Mouse (Mus musculus): ENCODE results near the gene Wwox.

Wwox gene

DNA sequence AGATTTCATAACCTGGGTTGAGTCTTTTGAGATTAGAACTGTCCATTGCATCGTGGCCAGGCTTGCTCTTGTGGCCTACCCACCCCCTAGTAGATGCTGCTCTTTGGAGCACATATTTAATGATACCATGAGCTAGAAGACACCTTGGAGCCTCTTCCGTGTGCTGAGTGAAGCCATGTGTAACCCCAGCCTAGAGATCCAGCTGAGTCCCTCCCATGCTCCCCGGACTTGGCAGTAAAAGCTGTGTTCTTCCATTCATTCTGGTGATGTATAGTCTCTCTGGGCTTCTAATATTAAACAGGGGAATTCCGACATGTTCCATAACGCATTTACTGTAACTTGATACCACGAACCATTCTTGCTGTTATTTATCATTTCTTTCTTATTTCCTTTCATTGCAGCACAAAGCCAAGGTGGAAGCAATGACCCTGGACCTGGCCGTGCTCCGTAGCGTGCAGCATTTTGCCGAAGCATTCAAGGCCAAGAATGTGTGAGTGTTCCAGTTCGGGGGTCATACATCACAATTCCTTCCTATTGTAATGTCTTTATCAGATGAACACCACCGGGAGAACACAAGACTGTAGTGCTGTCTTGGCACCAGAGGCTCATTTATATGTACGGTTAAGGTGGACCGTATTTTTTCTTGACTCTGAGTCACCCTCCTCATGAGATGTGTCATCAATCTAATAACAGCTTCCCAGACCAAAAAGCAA lies 240.1 kb downstream of the Wwox start:
- no peak for TF ChIP-seq GATA4 (IDR thresholded peaks at IDR 0.05; ENCODE audit: insufficient replicate concordance, low read length)

DNA sequence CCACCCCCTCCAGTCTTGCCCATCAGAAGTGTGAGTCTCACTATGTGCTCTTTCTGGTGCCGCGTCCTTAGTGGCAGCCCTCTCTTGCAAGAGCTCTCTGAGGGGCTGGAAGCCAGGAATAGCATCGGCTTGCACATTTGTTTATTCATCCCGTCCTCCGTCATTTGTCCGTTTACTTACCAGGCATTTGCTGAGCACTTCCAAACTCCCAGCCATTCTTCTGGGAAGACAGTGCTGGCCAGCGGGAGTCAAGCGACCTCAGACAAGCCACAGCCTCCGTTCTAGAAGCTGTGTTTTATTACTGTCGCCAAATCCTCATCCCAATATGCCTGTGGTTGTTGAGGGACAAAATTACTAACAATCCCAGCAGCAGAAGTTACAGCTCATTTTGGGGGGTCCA lies 241.7 kb downstream of the Wwox start:
- no peak for TF ChIP-seq GATA4 (IDR thresholded peaks at IDR 0.05; ENCODE audit: insufficient replicate concordance, low read length)

GRCm38 (mm10) chr8:114682166-114682565 lies 242.7 kb downstream of the Wwox start:
- no peak for TF ChIP-seq GATA4 (IDR thresholded peaks at IDR 0.05; ENCODE audit: insufficient replicate concordance, low read length)

DNA sequence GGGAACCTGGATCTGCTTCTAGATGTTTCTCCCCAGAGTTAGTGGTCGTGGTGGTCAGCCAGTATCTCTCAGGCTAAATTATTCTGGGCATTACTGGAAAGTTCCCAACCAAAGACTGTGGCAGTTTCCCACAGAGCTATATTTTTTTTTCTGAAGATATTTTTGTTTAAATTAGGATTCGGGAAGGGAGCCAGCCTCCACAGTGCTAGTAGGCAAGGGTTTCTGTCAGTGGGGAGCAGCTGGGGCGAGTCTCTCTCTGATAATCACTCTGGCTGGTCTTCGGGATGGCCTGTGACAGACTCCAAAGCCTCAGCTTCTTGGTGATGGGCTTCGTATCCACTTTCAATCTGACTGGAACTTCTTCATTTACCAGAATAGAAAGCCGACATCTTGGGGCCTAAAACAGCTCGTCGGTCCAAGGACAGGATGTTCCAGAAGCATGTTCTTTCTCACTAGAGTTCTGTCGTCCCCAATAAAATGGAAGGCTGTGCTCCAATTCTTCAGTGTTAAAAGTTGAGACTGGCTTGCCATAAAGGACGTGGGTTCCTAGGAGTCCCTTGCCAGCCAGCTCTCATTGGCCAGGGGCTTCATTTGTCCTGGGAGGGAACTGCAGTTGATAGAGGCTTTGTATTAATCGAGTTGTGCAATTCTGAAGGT lies 244.7 kb downstream of the Wwox start:
- no peak for TF ChIP-seq GATA4 (IDR thresholded peaks at IDR 0.05; ENCODE audit: insufficient replicate concordance, low read length)

GRCm38 (mm10) chr8:114686462-114686861 lies 247.0 kb downstream of the Wwox start:
- TF ChIP-seq GATA4 (IDR thresholded peaks at IDR 0.05; ENCODE audit: insufficient replicate concordance, low read length): no peak

DNA sequence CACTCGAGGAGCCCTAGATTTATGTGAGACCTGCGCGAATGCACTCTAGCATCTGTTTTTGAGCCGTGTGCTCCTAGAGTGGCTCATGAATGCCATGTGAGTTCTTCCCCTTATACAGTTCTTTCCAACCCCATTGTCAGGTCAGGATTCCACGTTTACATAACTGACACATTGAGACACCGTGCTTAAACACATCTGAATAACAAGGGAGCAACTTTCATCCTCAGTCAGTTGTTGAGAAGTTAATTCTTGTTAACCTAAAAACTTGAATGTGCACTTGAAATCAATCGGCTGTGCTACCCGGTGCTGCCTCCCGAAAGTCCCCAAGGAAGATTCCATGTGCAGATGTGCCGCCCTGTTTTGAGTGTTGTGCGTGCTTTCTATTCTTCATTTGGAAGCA lies 249.3 kb downstream of the Wwox start:
- TF ChIP-seq GATA4 (IDR thresholded peaks at IDR 0.05; ENCODE audit: insufficient replicate concordance, low read length): no peak

GRCm38 (mm10) chr8:114694566-114695198 lies 255.2 kb downstream of the Wwox start:
- no peak for TF ChIP-seq GATA4 (IDR thresholded peaks at IDR 0.05; ENCODE audit: insufficient replicate concordance, low read length)

DNA sequence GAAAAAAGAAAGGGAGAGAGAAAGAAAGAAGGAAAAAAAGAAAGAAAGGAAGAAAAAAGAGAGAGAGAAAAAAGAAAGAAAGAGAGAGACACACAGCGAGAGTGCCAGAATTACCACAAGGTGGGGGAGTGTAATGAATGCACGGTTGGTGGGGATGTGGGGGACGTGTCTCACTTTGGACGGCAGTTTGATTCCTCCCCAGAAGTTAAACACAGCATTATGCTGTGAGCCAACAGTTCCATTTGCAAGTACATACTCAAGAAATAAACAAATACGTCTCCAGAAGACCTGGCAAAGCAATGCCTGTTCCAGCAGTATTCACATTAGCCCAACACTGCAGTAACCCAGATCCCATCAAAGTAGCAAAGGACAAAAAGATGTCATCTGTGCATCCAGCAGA lies 264.1 kb downstream of the Wwox start:
- TF ChIP-seq GATA4 (IDR thresholded peaks at IDR 0.05; ENCODE audit: insufficient replicate concordance, low read length): no peak

DNA sequence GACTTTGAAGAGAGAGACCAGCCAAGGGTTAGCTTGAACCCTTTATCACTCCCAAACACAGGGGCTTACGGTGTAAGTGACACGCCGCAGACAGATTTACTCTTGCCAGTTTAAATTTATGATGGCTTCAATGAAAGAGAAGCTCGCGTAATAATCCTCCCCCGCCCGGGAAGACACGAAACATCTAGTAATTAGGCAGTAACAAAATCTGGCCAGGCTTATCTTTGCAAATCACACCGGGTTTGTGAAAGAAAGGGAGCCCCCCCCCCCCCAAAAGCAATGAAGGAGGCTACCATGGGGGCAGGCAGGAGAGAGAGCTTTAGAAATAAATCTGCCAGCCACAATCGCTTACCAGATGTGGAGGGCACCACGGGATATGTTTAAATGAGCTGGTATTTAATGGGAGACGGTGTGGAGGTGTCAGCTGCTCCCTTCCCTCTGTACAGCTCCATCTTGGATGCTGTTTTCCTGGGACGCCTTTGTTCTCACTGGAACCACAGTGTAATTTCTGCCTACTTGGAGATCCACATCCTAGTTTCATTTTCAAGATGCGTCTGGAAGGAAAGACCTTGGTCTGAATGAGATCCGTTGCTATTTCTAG lies 268.2 kb downstream of the Wwox start:
- TF ChIP-seq GATA4 (IDR thresholded peaks at IDR 0.05; ENCODE audit: insufficient replicate concordance, low read length): no peak

DNA sequence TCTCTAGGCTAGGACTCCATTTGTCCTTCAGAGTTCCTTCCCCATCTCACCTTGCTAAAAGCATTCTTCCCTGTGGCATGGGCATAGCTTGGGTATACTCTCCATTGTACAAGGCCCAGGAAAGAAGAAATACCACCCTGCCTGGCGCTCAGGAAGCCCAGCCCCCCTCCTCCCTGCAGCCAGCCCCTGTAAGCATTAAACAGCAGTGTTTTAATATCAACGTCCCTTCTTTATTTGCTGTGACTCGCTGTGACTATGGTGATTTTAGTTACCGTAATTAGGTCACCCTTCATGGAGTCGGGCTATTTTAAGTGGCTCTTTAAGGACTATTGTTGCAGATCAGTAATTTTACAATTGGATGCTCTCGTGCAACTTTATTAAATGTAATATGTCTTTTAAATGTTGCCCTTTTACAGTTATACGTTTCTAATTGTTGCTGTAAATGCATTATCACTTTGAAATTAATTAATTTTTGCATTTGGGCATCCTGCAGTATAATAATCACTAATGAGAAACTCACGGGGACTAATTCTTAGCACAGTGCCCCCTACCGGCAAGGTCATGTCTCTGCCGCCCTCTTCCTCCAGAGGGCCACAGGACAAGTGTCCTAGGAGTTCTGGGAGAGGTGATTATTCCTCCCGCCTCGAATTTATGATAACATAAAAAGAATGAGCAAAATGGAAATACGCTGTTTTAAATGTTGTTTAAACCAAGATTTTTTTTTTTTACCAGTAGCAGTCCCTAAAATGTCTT lies 276.0 kb downstream of the Wwox start:
- TF ChIP-seq GATA4 (IDR thresholded peaks at IDR 0.05; ENCODE audit: insufficient replicate concordance, low read length): no peak

- no peak for TF ChIP-seq GATA4 (IDR thresholded peaks at IDR 0.05; ENCODE audit: insufficient replicate concordance, low read length)
These were observed 277.2 kb downstream of the Wwox start for GRCm38 (mm10) chr8:114716546-114717255.

GRCm38 (mm10) chr8:114718821-114719220 lies 279.4 kb downstream of the Wwox start:
- TF ChIP-seq GATA4 (IDR thresholded peaks at IDR 0.05; ENCODE audit: insufficient replicate concordance, low read length): no peak

GRCm38 (mm10) chr8:114722611-114723010 lies 283.2 kb downstream of the Wwox start:
- no peak for TF ChIP-seq GATA4 (IDR thresholded peaks at IDR 0.05; ENCODE audit: insufficient replicate concordance, low read length)

DNA sequence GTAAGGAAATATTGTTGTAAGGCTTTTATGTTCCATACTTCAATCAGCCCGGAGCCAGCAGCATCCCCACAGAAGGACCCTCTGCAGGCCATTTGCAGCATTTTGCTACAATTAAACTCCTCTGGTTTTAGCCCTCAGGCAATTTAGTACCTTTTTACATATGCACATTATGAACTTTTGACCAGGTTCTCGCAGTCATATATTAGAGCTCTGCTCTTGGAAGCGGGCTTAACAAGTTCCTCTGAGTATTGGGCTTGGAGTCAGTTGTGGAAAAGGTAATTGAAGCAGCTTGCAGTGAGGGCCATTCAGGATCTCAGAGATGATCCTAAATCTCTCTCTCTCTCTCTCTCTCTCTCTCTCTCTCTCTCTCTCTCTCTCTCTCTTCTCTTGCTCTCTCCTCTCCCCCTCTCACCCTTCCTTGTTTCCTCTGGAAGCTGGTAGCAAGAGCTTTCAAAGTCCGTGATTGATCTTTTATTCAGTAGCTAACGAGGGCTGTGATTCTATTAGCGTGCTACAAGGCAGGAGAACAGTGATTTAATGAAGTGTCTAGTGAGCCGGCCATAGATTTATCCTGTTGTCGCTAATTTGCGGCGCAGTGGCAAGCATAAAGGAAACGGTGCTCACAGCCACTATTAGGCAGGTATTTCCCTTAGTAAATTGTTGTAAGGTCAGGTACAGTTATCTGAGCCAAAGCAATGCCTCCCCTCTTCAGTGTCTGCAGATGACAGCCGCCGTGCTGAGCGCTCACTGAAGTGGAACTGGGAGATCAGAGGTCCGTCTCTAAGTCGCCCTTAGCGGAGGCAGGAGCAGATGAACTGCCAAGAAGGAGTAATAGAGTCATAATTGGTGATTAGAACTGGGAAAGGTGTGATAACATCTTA lies 292.0 kb downstream of the Wwox start:
- TF ChIP-seq GATA4 (IDR thresholded peaks at IDR 0.05; ENCODE audit: insufficient replicate concordance, low read length): no peak
